Mouse (Mus musculus) embryonic facial prominence, embryonic 15.5 days (tissue): ENCODE results near the gene Acbd5. TPM values are rescaled to one million over a fixed set of nuclear protein-coding genes. Genes with fewer than 3 reads are reported as not detected.

ENCODE experiments used
- ATAC-seq: fragments of 200-750 bp; cut with Nextera tagmentation; 2 replicates; pipeline ENCODE4 v1.8.0; 2017; ENCODE audit warnings: low read depth, moderate TSS enrichment; ENCODE audit not compliant: insufficient number of reproducible peaks, low FRiP score, low TSS enrichment
- H3K27ac ChIP-seq: fragments of 300-500 bp; sonication (generic); replicated peaks from 2 replicates; pipeline ENCODE4 v1.5.1; 2015; ENCODE audit warnings: mild to moderate bottlenecking, inconsistent platforms
- H3K27me3 ChIP-seq: fragments of 300-500 bp; sonication (generic); 2 replicates; pipeline ENCODE4 v1.6.1; 2015; ENCODE audit warnings: inconsistent platforms
- H3K36me3 ChIP-seq: fragments of 300-500 bp; sonication (generic); 2 replicates; pipeline ENCODE4 v1.6.1; 2015; ENCODE audit warnings: mild to moderate bottlenecking, inconsistent platforms
- H3K4me1 ChIP-seq: fragments of 300-500 bp; sonication (generic); 2 replicates; pipeline ENCODE4 v1.6.1; 2015; ENCODE audit warnings: inconsistent platforms
- H3K4me2 ChIP-seq: fragments of 300-500 bp; sonication (generic); replicated peaks from 2 replicates; pipeline ENCODE4 v1.6.1; 2015; ENCODE audit warnings: mild to moderate bottlenecking, inconsistent platforms
- H3K4me3 ChIP-seq: fragments of 300-500 bp; sonication (generic); replicated peaks from 2 replicates; pipeline ENCODE4 v1.5.1; 2015; ENCODE audit warnings: mild to moderate bottlenecking, inconsistent platforms
- H3K9ac ChIP-seq: fragments of 300-500 bp; sonication (generic); 2 replicates; pipeline ENCODE4 v1.6.1; 2015; ENCODE audit warnings: inconsistent platforms
- H3K9me3 ChIP-seq: fragments of 300-500 bp; sonication (generic); replicated peaks from 2 replicates; pipeline ENCODE4 v1.6.1; 2016; ENCODE audit warnings: inconsistent platforms
- WGBS: fragments of 180-500 bp; shearing (Covaris S2); methylation state at CpG from one replicate; pipeline ENCODE4 v1.1.7; 2015; 5-methylcytosine and 5-hydroxymethylcytosine counted together
- polyA plus RNA-seq: library from polyadenylated mRNA; unstranded; fragments of >200 nt; fragmentation: Nextera tagmentation; extraction: Ambion mirVana; gene quantifications from 2 replicates; pipeline ENCODE4 v1.2.1, GENCODE M21; 2015

Acbd5 gene
- polyA plus RNA-seq, 1 experiment from 2014 or later: 33.1 TPM

GRCm38 (mm10) chr2:23070491-23070890 lies 2.5 kb downstream of the Acbd5 start:
- Histone ChIP-seq H3K9ac (no peak overlapping the region), H3K36me3 (no peaks in the 10 kb centered on the region; the same call in 1 of the 2 replicates), H3K4me2 (no peak overlapping the region), H3K27me3 (no peaks in the 10 kb centered on the region), H3K4me3 (no peak overlapping the region), H3K4me1 (no peaks in the 10 kb centered on the region), H3K9me3 (no peaks in the 10 kb centered on the region), H3K27ac (no peak overlapping the region)
- no peak for ATAC-seq
- 76% methylated on average over 2 of the region's 2 CpGs for WGBS

- WGBS: 79% methylated on average over 1 of the region's 1 CpGs
- peaks cover 3% of the 10 kb centered on the region; the same call in 1 of the 2 replicates for H3K36me3 ChIP-seq
- no peak overlapping the region for H3K4me3 ChIP-seq
- H3K27me3 ChIP-seq: no peaks in the 10 kb centered on the region
- no peak overlapping the region for H3K4me2 ChIP-seq
- no peak overlapping the region for H3K9ac ChIP-seq
- no peaks in the 10 kb centered on the region for H3K4me1 ChIP-seq
- ATAC-seq: no peak
- no peaks in the 10 kb centered on the region for H3K9me3 ChIP-seq
- H3K27ac ChIP-seq: no peak overlapping the region
Measured at GRCm38 (mm10) chr2:23071406-23071805, 3.4 kb downstream of the Acbd5 start.

DNA sequence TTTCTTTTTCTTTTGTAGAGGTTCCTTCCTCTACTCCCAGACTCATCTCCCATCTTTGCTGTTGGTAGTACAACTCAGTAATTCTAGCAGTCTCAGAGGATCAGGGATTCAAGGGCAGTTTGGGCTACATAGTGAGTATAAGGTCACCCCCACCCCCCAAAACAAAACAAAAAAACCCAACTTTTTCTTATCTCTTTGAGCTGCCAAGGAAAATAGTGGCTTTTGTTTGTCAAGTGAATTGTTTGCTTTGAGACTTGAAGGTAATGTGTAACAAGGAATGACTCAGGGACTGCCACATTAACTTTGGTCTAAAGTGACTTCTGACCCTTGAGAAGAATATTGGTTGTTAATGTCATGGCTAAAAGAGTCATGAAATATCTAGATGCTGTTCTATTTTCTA lies 7.9 kb downstream of the Acbd5 start:
- no peaks in the 10 kb centered on the region for H3K27me3 ChIP-seq
- H3K9ac ChIP-seq: no peak overlapping the region
- H3K4me3 ChIP-seq: no peak overlapping the region
- no peak overlapping the region for H3K4me2 ChIP-seq
- H3K9me3 ChIP-seq: no peaks in the 10 kb centered on the region
- H3K27ac ChIP-seq: no peak overlapping the region
- ATAC-seq: no peak
- no peaks in the 10 kb centered on the region for H3K4me1 ChIP-seq
- peaks cover 30% of the 10 kb centered on the region for H3K36me3 ChIP-seq

GRCm38 (mm10) chr2:23076783-23077182 lies 8.8 kb downstream of the Acbd5 start:
- no peak for ATAC-seq
- no peaks in the 10 kb centered on the region for H3K4me1 ChIP-seq

GRCm38 (mm10) chr2:23077693-23078092 lies 9.7 kb downstream of the Acbd5 start:
- Histone ChIP-seq H3K9me3 (no peaks in the 10 kb centered on the region), H3K36me3 (peaks cover 42% of the 10 kb centered on the region), H3K27me3 (no peaks in the 10 kb centered on the region), H3K4me1 (no peaks in the 10 kb centered on the region), H3K4me2 (no peak overlapping the region), H3K27ac (no peak overlapping the region), H3K9ac (no peak overlapping the region), H3K4me3 (no peak overlapping the region)
- ATAC-seq: no peak
- WGBS: 86% methylated on average over 5 of the region's 5 CpGs

More at GRCm38 (mm10) chr2:23076783-23077182, 8.8 kb downstream of the Acbd5 start:
- no peak overlapping the region for H3K27ac ChIP-seq
- H3K4me2 ChIP-seq: no peak overlapping the region
- H3K27me3 ChIP-seq: no peaks in the 10 kb centered on the region
- H3K36me3 ChIP-seq: peaks cover 38% of the 10 kb centered on the region
- H3K9ac ChIP-seq: no peak overlapping the region
- no peak overlapping the region for H3K4me3 ChIP-seq
- no peaks in the 10 kb centered on the region for H3K9me3 ChIP-seq

- no peak for ATAC-seq
- Histone ChIP-seq H3K4me2 (no peak overlapping the region), H3K4me3 (no peak overlapping the region), H3K27ac (no peak overlapping the region), H3K9me3 (no peaks in the 10 kb centered on the region), H3K4me1 (no peaks in the 10 kb centered on the region), H3K27me3 (no peaks in the 10 kb centered on the region), H3K36me3 (peaks cover 45% of the 10 kb centered on the region), H3K9ac (no peak overlapping the region)
- WGBS: 96% methylated on average over 2 of the region's 2 CpGs
Measured at GRCm38 (mm10) chr2:23078588-23078987, 10.6 kb downstream of the Acbd5 start.

DNA sequence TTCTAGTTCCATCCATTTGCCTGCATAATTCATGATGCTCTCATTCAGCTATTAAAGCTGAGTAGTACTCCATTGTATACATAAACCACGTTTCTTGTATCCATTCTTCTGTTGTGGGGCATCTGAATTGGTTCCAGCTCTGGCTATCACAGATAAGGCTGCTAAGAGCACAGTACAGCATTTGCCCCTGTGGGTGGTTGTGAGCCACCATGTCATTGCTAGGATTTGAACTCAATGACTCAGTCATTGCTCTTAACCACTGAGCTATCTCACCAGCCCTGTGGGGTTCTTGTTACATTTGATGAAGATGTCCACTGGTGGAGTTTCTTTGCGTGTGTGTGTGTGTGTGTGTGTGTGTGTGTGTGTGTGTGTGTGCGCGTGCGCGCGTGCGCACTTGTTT lies 16.6 kb downstream of the Acbd5 start:
- H3K9me3 ChIP-seq: no peaks in the 10 kb centered on the region
- ATAC-seq: no peak
- no peak overlapping the region for H3K4me2 ChIP-seq
- 91% methylated on average over 8 of the region's 8 CpGs for WGBS
- peaks cover 52% of the 10 kb centered on the region for H3K36me3 ChIP-seq
- no peaks in the 10 kb centered on the region for H3K4me1 ChIP-seq
- no peak overlapping the region for H3K9ac ChIP-seq
- H3K27ac ChIP-seq: no peak overlapping the region
- no peak overlapping the region for H3K4me3 ChIP-seq
- H3K27me3 ChIP-seq: no peaks in the 10 kb centered on the region

DNA sequence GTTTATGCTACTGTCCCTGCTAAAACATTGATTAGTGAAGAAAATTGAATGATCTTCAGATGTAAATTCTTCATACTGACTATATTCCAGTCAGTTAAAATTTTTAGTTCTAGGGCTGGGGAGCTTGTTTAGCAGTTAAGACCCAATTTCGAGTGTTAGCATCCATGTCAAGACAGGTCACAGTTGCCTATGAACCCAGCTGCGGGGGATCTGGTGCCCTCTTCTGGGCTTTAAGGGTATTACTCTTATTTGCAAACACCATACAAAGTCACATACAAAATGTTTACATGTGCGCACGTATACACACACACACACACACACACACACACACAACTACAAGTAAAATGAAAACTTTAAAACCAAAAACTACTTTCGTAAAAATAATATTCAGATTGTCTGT lies 24.2 kb downstream of the Acbd5 start:
- Histone ChIP-seq H3K27ac (no peak overlapping the region), H3K4me2 (no peak overlapping the region), H3K9ac (no peak overlapping the region), H3K4me3 (no peak overlapping the region), H3K4me1 (no peaks in the 10 kb centered on the region), H3K9me3 (no peaks in the 10 kb centered on the region), H3K27me3 (no peaks in the 10 kb centered on the region), H3K36me3 (peaks cover 48% of the 10 kb centered on the region)
- ATAC-seq: no peak
- 48% methylated on average over 5 of the region's 5 CpGs for WGBS

DNA sequence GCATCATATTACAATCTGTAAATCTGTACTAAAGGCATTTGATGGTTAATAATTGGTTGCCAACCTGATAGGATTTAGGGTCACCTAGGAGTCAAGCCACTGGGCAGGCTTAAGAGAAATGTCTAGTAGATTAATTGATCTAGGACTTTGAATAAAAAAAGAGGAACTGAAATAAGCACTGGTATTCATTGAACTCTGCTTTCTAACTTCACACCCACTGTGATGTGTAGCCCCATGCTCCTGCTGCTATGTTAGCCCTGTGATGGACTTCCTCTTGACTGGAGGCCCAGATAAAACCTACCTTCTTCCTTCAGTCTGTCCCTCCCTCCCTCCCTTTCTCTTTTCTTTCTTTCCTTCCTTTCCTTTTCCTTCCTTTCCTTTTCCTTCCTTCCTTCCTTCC lies 29.1 kb downstream of the Acbd5 start:
- no peak overlapping the region for H3K4me2 ChIP-seq

DNA sequence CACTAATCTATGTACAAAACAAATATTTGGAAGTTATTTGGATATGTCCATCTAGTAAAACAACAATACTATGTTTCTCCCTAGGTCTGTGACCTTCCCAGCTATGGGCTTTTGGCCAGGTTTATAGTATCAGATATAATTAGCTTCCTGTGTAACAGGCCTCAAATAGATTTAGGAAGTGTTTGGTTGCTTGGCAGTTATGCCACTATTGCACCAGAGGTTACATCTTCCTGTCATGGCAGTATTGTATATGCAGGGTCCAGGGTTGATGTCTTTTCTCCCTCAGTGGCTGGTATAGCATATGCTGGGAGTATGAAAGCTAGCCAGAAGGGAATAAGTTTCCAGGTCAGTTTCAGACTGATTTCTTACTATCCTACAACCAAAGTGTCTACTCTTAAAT lies 34.3 kb downstream of the Acbd5 start:
- Histone ChIP-seq H3K27ac (no peak overlapping the region), H3K36me3 (peaks cover 15% of the 10 kb centered on the region), H3K4me2 (no peak overlapping the region), H3K4me3 (no peak overlapping the region), H3K27me3 (no peaks in the 10 kb centered on the region), H3K4me1 (no peaks in the 10 kb centered on the region), H3K9ac (no peak overlapping the region), H3K9me3 (no peaks in the 10 kb centered on the region)
- no peak for ATAC-seq

More for the DNA sequence above, 29.1 kb downstream of the Acbd5 start:
- Histone ChIP-seq H3K27ac (no peak overlapping the region), H3K9ac (no peak overlapping the region), H3K9me3 (no peaks in the 10 kb centered on the region), H3K4me3 (no peak overlapping the region), H3K36me3 (peaks cover 27% of the 10 kb centered on the region), H3K4me1 (no peaks in the 10 kb centered on the region), H3K27me3 (no peaks in the 10 kb centered on the region)
- no peak for ATAC-seq

DNA sequence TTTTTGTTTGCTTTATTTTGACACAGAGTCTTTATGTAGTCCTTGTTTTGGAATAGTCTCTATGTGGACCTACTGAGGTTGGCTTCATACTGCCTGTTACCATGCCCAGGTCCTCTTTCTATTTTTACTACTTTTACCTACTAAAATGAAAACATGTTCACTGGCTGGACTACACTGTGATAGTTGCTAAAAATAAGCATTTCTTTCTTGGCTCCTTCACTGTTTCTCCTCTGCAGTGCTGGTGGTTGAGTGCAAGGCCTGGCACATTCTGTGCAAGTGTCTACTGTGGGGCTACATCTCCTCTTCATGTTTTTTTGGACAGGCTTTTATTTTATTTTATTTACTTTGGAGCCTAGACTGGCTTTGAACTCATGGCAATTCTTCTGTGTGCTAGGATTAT lies 51.6 kb downstream of the Acbd5 start:
- no peak for ATAC-seq
- Histone ChIP-seq H3K4me3 (no peak overlapping the region), H3K9ac (no peak overlapping the region), H3K9me3 (no peaks in the 10 kb centered on the region), H3K27me3 (no peaks in the 10 kb centered on the region), H3K27ac (no peak overlapping the region), H3K4me1 (no peaks in the 10 kb centered on the region), H3K4me2 (no peak overlapping the region), H3K36me3 (peaks cover 15% of the 10 kb centered on the region)

DNA sequence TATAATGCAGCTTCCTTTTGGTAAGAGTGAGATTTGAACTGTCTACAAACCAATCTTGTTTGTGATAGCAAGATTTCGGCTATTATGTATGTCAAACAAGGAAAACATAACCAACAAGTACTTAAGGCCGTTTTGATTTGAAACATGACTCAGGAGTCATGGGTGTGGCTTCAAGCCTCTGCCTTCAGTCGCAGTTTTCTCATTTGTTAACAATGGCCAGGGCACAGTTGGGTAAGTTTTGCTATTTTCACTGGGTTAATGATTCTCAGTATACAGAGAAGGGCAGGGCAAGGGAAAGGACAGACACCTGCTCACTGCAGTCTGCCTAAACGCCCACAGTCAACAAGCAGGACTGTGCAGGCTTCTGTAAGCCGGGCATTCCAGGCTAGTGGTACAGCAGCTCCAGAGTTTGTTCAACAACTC lies 87.2 kb downstream of the Acbd5 start:
- H3K4me1 ChIP-seq: peaks cover 21% of the 10 kb centered on the region
- peak overlapping the region; percentile 100 for H3K27ac ChIP-seq
- no peaks in the 10 kb centered on the region for H3K9me3 ChIP-seq
- peak overlapping the region; percentile 83 for H3K4me2 ChIP-seq
- peak overlapping the region; percentile 51 for H3K9ac ChIP-seq
- no peak for ATAC-seq
- peak overlapping the region; percentile 89 for H3K4me3 ChIP-seq
- no peaks in the 10 kb centered on the region for H3K36me3 ChIP-seq
- 6% methylated on average over 5 of the region's 5 CpGs for WGBS
- H3K27me3 ChIP-seq: no peaks in the 10 kb centered on the region
